Mouse (Mus musculus) cortical plate, adult 2 months (tissue): ENCODE measurements at regions not wholly inside any gene's neighbourhood (a gene's known extent, or its start where the extent isn't known, plus 50 kb on each side); places are given as distances from the start of the nearest gene placed in this dataset.

Source experiments
- CTCF ChIP-seq: fragments of 200-500 bp; IDR thresholded peaks from 2 replicates; pipeline ENCODE4 v1.5.1; 2011; ENCODE audit warnings: mild to moderate bottlenecking, control low read depth, low read length; ENCODE audit not compliant: insufficient read depth; ENCODE audit errors: extremely low read depth
- POLR2A ChIP-seq: fragments of 200-500 bp; IDR thresholded peaks from 2 replicates; pipeline ENCODE4 v1.6.1; 2011; ENCODE audit warnings: mild to moderate bottlenecking, low read length, control low read depth; ENCODE audit not compliant: insufficient read depth; ENCODE audit errors: extremely low read depth

- TF ChIP-seq CTCF (no peak), POLR2A (no peak)
These were observed 138.4 kb downstream of the Tomm20 start for GRCm38 (mm10) chr8:126807171-126807768.
